Mouse (Mus musculus) small intestine, adult 2 months (tissue): Measurements from ENCODE around the gene Cenpf.

Experiments
- CTCF ChIP-seq: fragments of 200-500 bp; IDR thresholded peaks from 2 replicates; pipeline ENCODE4 v1.5.1; 2012; ENCODE audit warnings: low read depth, mild to moderate bottlenecking, control low read depth, inconsistent platforms, low read length, moderate library complexity, mixed read lengths; ENCODE audit not compliant: insufficient replicate concordance, insufficient read length; ENCODE audit errors: extremely low read depth
- POLR2A ChIP-seq: fragments of 200-500 bp; IDR thresholded peaks from 2 replicates; pipeline ENCODE4 v1.6.1; 2012; ENCODE audit warnings: low read depth, mild to moderate bottlenecking, control low read depth, inconsistent platforms, low read length, moderate library complexity

DNA sequence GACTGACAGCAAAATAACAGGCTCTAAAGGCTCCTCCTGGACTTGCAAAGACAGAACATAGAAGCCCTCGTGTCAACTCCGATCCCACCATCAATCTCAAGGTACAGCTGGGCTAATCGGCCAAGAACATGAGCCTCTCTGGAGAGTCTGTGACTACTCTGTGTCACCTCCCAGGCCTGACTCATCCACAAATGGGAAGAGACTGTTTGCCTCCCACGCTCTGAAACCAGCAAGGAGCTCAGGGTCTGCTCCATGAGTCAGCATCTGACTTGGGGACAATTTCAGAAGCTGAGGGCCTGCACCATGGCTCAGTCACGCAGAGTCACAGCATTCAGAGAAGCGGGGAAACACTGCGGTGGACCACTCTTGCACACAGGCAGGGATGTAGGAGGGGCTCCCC lies 72.6 kb downstream of the Cenpf start:
- no peak for TF ChIP-seq CTCF
- TF ChIP-seq POLR2A, result no peak
